Mouse (Mus musculus) neural tube, embryonic 10.5 days (tissue): ENCODE results near the gene Lbr.
A peak's percentile ranks its signal among the peaks of the same experiment; 100 is the strongest.

Source experiments
- DNase-seq: peaks from one replicate; pipeline ENCODE4 v3.0.0-alpha.2; 2017; ENCODE audit warnings: low spot score; ENCODE audit errors: extremely low spot score

Lbr gene

DNA sequence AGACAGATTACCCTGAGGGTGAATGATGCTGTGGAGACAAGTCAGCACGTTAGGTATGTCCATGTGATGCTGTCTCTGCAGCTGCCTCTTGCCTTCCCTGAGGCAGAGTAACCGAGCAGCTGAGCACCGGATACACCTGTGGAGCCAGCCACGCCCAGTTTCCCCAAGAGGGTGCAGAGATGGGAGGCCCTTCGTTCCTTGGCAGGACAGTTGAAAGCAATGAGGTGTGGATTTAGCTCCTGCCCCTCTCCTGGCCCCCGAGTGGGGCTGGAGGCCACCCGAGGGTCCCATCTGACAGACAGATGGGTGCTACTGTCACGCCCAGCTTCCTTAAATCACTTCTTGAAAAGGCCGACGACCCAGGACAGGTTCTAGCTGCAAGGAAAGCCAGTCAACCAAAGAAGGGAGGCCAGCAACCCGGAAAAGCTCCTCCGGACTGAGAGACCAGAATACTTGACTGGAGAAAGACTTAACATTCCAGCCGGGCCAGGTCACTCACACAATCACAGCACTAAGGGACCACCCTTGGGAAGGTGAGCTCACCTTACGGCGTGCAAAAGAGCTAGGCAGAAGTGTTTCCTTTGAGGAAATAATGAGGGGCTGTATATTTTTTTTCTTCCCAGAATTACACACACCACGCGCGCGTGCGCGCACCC lies 10.4 kb upstream of the Lbr start:
- peak; percentile 31 for DNase-seq

DNA sequence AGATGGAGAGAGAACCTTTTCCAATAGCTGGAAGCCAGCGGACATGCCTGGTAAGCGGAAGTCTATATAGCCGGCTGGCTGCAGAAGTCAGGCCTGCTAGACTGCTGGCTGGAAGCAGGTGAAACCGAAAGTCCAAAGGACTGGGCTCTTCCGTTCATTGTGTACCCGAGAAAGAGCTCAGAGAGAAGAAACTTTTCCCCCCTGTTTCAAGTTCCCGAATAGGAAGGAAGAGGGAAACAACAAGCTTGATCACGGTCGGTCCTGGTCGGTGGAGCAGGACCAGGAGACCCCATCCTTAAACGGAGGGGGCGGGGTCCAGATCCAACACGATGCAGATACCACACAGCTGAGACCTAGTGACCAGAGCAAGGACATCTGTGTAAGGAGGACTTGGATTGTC lies 9.6 kb upstream of the Lbr start:
- no peak for DNase-seq

DNA sequence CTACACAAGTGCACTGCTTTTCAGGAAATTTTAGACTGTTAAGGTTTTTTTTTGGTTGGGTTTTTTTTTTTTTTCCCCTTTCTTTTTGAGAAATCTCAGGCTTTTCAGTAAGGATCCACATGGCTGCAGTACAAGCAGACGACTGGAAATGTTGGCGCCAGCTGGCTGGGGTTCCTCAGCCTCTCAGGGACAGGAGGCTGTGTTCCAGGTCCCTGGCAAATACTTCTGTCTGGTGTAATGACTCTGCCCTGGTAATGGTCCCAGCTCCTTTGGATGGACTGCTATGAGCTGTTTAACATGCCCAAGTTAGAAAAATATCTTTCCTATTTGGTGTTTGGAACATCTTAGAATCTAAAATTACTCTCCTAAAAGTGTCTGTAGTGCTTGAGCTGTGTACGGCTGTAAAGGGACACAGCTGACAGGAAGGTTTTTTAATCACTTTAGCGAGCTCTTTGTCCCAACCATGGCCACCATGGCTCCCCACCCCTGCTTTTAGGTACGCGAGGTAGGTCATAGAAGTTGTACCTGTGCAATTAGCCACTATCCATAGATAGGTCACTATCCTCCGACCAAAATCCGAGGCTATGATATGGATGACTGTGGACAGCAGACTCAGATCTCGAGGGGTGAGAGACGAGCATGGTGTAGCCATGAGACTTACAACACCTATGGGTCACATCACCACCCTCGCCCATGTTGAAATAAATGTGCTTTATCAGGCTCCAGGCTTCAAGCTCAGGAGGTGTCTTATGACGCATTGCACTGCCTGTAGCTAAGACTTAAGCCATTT lies 8.9 kb upstream of the Lbr start:
- DNase-seq, result no peak

DNA sequence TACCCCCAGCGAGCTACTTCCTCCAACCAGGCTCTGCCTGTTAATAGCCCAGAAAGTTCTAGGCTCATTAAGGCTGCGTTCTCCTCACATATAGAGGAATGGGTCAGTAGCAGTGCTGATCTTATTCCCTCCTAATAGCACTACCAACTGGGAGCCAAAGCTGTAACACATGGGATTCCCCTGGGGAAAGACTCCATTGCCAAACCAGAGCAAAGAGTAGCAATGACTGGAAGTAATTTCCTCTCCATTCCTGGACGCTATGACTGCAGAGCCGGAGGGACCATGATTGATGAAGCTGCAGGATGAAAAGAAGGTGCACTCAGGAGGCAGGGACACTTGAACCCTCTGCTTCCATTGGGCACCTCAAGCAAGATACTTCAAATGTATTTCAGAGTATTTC lies 7.6 kb upstream of the Lbr start:
- no peak for DNase-seq

DNA sequence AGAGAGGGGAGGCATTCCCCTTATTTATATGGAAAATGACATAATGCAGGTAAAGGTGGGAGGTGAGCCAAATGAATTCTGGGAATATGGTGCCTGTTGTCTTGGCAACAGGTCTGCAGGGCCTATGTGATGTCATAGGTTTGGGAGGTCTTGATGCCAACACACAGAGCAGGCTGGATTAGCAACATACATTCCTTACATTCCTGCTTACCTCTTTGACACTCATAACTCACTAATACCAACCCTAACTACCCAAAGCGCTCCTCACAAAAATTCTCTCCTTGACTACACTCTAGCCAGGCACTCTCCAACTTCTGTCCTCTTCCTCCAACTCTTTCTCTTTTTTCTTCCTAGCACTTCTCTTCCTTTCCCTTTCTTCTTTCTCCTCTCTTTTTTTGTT lies 5.4 kb upstream of the Lbr start:
- DNase-seq, result no peak

DNA sequence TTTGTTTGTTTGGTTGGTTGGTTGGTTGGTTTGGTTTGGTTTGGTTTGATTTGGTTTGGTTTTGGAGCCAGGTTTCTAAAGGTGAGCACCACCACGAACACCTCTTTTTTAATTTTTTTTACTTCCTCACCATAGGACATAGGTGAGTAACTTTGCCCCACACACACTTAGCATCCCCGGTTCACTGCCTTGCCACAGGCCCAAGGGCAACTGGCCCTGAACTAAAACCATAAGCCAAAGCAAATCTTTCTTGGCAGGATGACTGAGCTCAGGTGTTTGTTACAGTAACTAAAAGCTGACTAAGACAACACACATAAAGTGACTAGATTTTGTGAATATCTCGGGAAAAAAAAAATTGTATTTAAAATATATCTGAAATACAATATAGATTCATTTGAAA lies 4.5 kb upstream of the Lbr start:
- DNase-seq, result no peak

DNA sequence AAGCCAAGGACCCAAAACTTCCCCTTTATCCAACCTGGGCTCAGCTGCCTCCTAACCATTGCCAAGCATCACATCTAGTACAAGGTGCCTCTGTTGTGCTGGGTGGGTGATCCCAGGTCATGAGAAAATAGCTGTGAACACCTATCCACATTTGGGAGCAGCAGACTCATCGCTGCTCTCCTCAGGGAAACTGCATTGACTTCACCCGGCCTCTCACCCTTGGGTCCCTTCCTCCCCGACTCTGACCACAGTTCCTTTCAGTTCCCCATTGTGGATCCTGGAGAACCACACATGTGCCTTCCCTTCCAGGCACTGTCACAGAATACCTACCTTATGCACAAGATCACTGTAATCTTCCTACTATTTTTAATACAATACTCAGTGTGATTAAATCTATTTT lies 2.9 kb upstream of the Lbr start:
- DNase-seq, result no peak

DNA sequence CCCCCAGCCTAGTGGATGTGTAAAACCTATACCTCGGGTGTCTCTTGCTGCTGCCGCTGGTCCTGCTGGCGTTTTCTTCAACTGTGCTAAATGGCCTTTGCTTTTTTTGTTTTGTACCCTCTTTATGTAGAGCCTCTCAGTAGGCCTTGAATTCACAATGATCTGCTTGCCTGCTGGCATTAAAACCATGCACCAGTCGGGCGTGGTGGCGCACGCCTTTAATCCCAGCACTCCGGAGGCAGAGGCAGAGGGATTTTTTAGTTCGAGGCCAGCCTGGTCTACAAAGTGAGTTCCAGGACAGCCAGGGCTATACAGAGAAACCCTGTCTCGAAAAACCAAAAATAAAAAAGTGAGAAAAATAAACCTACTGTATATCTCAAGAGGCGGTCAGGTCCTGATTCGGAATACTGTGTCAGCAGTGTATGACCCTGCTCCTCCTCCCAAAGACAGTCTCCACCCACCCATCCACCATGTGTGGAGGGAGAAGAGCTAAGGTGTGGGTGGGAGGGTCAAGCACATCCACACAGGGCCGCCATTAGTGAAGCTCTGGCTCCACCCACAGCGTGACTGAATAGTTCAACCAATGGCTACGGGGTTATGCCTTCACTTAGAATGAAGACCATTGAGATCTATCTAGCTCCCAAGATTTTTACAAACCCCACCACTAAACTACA lies 2.2 kb upstream of the Lbr start:
- DNase-seq, result no peak

DNA sequence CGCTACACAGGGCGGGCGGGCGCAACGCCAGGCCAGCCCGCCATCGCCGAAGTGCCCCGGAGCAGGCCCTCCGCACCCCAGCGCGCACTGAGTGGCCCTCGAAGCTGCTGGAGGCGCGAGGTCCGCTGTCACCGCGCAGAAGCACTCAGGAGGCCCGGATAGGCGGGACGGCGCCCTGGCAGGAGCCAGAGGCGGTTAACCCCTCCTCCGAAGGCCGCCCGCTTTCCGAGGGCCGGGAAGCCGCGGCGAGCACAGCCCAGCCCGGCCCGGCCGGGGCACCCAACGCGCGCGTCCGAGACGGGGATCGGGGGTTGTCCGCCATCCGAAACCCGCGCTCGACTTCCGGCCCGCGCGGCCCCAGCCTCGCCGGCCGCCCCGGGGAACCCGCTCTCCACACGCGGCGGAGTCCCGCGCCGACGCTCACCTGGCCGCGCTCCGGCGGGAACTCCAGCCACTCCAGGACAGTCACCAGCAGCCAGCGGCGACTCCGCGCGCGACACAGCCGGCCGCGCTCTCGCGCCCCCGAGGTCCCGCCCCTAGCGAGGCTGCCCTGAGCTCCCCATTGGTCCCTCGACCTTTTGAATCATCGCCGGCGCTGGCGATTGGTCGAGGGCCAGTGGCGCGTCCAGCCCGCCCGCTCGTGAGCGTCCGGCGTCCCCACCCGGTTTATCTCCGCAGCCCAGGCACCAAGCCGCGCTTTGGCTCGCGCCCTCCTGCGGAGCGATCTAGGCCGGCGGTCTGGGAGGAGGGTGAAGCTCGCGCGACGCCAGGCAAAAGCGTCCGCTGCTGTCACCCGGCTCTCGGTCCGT lies 778 bp downstream of the Lbr start:
- DNase-seq, result peak; percentile 94

DNA sequence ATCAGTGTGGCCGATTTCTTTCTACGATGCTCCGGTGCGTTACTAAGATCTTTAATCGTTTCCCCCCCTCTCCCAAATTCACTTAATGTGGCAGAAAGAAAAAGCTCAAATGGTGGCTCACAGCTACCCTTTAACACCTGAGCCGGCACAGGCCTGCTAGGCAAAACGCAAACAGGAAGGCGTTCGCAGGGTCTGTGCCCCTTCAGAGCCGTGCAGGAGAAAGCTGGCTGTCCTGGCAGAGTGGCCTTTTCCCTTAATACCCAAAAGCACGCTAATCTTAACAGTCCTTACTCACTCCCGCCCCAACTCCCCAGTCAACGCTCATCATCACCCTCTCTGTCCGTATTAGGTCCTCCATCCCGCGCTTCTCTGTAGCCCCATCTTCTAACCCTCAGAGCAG lies 1.4 kb downstream of the Lbr start:
- DNase-seq, result no peak

DNA sequence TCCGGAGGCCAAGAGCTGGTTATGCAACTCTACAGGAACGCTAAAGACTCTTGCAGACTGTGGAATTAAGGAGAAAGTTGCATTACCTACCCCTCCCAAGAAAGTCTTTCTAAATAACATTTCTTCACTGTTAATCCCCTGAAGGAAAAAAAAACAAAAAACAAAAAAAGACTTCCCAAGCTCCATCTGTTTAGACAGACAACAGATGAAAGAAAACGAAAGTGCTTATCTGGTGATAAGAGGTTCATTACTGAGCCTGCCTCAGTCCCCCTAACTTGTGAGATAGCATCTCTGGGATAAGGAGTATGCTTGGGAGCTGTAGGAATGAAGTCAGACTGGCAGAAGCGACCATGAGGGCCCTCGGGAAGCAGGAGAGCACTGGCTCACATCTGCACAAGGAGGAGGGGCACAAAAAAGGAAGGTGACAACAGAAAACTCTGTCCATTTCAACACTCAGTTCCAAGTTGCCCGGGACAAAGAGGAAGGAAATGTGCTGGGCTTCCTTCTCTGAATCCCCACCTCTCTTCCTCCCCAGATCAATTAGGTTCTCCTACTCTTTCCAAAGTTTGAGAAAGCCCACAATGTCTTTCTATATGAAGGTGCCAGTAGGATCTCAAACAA lies 3.0 kb downstream of the Lbr start:
- no peak for DNase-seq

DNA sequence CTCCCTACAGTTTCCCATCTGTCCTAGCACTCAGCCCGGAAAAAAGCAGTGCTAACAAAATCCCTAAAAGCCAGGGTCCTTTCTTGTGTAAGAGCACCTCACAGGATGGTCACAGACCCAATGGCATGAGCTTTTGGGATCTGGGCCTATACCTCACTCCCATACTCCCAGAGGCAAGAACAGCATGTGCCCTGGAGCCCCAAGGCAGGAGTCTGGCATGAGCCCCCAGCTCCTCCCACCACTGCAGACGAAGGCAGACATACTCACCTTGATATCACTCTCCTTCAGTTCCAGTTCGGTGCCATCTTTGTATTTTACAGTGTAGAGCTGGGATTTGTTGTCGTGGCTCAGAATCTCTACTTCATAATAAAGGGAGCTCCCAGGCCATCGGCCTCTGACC lies 4.7 kb downstream of the Lbr start:
- no peak for DNase-seq

DNA sequence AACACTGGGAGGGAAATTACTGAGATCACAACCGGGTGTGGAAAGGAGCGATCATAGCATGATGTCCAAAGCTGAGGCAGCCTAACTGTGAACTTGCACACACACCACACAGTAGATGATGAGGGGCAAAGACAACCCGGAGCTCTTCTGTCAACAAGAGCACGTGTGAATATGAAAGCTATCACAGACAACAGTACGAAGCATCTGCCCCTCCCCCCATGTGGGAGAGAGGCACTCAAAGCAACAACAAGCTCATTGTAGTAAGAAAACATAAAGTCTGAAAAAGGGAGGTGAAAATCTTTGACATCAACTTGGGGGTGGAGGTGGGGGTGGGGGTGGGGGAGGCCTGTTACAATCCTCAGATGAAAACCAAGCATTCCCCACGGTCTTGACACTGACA lies 9.7 kb downstream of the Lbr start:
- DNase-seq, result no peak

DNA sequence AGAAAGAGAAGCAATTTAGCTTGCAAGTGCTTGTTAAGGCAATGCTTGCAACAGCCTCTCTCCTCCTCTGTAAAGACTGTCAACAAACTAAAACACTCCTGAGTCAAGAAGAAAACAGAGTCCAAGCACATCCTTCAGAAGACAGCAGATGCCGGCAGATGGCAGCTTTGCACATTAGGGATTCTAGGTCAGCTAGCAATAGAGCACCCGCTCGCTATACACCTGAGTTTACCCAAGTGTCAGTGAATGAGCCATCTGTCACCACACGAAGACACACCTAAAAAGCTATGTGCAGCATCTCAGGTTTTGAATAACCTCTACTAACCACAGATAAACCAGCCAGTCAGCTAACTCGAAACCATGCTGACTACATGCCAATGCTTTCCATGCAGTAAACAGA lies 10.1 kb downstream of the Lbr start:
- no peak for DNase-seq

DNA sequence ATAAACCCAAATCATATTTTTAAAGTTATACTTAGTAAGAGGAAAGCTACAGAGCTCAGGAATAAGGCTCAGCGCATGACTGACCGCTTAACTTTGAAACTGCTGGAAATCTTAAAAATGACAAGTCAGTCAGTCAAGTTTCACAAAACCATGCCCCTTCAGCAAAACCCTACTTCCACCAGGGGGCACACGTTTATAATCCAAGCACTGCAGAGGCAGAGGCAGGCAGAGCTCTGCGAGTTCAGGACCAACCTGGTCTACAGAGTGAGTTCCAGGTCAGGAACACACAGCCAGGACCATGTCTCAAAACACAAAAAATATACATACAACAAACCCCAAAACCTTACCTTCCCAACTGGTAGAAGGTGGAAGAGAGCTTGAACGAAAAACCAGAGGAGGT lies 14.5 kb downstream of the Lbr start:
- DNase-seq, result no peak

DNA sequence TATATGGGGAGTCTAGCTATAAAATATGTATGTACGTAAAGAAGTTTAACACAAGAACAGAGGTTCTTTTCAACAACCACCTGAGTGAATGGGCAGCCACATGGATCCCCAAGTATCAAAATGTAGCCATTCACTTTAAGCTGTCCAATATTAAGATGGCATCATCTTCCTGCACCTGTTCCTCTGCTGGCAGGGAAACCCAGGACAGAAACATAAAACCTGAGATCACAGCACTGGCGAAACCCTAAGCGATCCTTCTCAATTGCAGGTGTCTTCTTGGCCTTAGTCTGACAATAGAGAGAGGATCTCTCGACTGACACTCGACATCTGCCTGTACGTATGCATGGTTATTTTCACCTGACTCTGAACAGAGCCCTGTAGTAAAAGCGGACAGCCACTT lies 16.1 kb downstream of the Lbr start:
- no peak for DNase-seq

DNA sequence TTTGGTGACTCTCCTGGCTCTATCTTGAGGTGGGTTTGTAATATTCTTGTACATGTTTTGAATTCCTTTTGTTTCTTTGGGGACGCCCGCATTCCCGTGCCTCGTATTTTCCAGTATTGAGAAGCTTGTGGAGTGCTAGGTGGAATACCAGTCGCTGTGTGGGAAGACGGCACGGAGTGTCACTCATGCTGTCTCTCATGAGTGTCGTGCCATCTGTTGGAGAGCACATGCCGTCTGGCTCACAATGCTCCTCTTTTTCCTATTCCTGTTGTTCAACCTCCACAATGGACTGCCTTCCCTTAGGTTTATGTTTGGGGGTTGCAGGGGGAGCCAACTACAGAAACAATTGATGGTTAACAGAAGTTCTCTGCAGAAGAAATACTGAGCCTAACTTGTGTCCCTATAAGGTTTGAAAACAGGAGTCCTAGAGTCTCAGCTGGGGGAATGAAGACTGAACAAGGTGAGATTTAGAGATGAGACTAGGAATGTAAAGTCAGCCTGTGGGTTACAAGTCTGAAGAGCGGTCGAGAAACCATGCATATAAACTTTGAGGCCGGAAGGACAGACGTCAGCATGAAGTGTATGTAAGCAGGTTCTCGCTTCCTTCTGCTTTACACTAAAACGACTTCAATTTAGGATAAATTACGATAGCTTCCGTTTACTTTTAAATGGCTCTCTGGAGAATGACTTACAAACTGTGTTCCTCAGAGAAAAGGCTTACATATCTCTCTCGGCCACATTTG lies 31.2 kb downstream of the Lbr start:
- DNase-seq, result no peak

DNA sequence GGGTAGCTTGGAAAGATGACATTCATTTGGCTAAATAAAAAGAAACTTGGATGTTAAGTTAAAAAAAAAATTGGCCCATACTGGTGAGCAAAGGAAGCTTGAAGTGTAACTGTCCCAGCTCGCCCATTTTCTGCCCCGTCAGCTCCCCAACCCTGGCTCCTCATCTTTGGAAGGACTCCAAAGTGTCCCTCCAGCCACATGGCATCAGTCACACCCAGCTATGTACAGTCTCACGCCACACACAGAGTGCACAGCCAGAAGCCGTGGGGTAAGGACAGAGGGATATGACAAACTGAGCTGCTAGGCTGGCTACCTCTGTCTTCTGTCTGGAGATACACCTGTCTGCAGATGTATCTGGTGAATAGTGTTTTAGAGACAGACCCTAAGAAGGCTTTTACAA lies 42.2 kb downstream of the Lbr start:
- DNase-seq, result no peak

DNA sequence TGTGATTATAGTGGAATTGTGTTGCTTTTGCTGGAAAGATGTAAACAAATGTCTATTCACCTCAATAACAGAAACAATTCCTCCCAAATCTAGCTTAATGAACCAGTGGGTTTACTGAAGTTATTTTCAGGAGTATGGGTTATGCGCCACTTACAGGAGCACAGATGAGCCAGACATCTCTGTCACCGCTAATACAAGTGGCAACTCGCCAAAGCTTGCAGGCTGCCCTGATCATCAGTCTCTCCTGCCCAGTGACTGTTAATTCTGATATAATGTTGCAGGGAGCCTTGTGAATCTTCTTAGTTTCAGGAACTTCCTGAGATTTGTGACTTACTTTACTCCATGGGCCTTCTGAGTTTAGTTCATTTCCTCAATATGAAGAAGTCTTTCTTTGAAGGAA lies 42.9 kb downstream of the Lbr start:
- DNase-seq, result no peak

DNA sequence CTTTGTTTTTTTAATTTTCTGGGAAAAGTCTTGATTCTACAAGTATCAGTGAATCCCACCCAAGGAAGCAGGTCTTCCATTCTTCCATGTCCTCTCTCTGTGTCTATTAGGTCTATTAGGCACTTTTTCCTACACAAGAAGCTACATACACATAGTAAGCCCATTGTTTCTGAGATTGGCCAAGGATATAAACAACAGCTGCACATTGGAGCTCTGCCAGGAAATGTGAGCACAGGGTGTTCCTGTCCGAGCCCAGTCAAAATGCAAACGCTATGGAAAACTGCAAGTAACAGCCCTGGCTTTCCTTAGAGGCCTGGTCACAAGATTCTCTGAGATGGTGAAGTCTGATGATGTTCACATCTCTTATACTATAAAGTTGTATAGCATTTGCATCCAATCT lies 49.3 kb downstream of the Lbr start:
- no peak for DNase-seq

DNA sequence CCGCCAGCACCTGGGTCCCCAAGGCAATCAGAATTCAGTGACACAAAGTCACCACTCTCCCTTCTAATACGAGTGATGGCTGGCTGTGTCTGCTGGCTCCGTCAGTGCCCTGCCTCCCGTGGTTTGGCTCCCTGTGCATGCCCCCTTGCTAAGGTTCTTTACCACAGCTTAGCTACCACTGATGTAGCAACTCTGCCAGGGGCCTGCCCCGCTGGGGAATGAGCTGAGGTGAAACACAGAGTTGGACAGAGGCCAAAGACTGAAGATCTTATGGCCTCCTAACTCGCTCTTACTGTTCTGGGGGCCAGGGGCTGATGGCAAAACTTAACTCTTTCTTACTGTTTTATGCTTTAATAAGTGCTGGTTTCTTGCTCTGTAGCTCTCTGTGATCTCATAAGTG lies 52.9 kb downstream of the Lbr start:
- no peak for DNase-seq
